Mouse (Mus musculus): ENCODE data around the gene Lgalsl. TPM values are rescaled to one million over a fixed set of nuclear protein-coding genes. Genes with fewer than 3 reads are reported as not detected.

Lgalsl gene
- polyA plus RNA-seq, 1 experiment from 2014 or later, result 39.7 TPM

GRCm38 (mm10) chr11:20858921-20859668 is 28.2 kb upstream of the Lgalsl start:
- Histone ChIP-seq H3K4me3 (replicated peaks) (0 out of 2 replicates have a peak overlapping the region, but pooled peaks have one; percentile 5), H3K27me3 (replicated peaks) (no peaks in the 10 kb centered on the region), H3K36me3 (no peaks in the 10 kb centered on the region), H3K9ac (no peak overlapping the region), H3K4me2 (replicated peaks) (peak overlapping the region; percentile 48), H3K27ac (peak overlapping the region; percentile 86), H3K4me1 (replicated peaks) (peaks cover 5% of the 10 kb centered on the region), H3K9me3 (no peaks in the 10 kb centered on the region)
- WGBS, result 15% methylated on average over 9 of the region's 9 CpGs
- peak; percentile 82 for ATAC-seq

- Histone ChIP-seq H3K9ac (no peak overlapping the region), H3K27ac (no peak overlapping the region), H3K36me3 (no peaks in the 10 kb centered on the region), H3K4me2 (replicated peaks) (no peak overlapping the region), H3K27me3 (replicated peaks) (no peaks in the 10 kb centered on the region), H3K9me3 (no peaks in the 10 kb centered on the region), H3K4me1 (replicated peaks) (peaks cover 5% of the 10 kb centered on the region), H3K4me3 (replicated peaks) (no peak overlapping the region)
- WGBS, result 90% methylated on average over 4 of the region's 4 CpGs
- no peak for ATAC-seq
Measured at GRCm38 (mm10) chr11:20857921-20858320, 27.1 kb upstream of the Lgalsl start.

- no peak overlapping the region for H3K4me3 ChIP-seq (replicated peaks)
- no peak overlapping the region for H3K9ac ChIP-seq
- no peak for ATAC-seq
- H3K36me3 ChIP-seq, result no peaks in the 10 kb centered on the region
- H3K9me3 ChIP-seq, result no peaks in the 10 kb centered on the region
- 86% methylated on average over 4 of the region's 4 CpGs for WGBS
- H3K4me1 ChIP-seq (replicated peaks), result peaks cover 5% of the 10 kb centered on the region
- no peak overlapping the region for H3K4me2 ChIP-seq (replicated peaks)
- H3K27me3 ChIP-seq (replicated peaks), result no peaks in the 10 kb centered on the region
- H3K27ac ChIP-seq, result no peak overlapping the region
Measured at GRCm38 (mm10) chr11:20854032-20854741, 23.3 kb upstream of the Lgalsl start.

GRCm38 (mm10) chr11:20850196-20850595 is 19.3 kb upstream of the Lgalsl start:
- no peak overlapping the region for H3K4me2 ChIP-seq (replicated peaks)
- no peak overlapping the region for H3K27ac ChIP-seq
- H3K27me3 ChIP-seq (replicated peaks), result no peaks in the 10 kb centered on the region
- no peak for ATAC-seq
- no peaks in the 10 kb centered on the region for H3K4me1 ChIP-seq (replicated peaks)
- 92% methylated on average over 1 of the region's 1 CpGs for WGBS
- no peak overlapping the region for H3K4me3 ChIP-seq (replicated peaks)
- no peaks in the 10 kb centered on the region for H3K9me3 ChIP-seq
- no peak overlapping the region for H3K9ac ChIP-seq
- H3K36me3 ChIP-seq, result no peaks in the 10 kb centered on the region

- no peak overlapping the region for H3K27ac ChIP-seq
- no peak overlapping the region for H3K4me2 ChIP-seq (replicated peaks)
- WGBS, result 66% methylated on average over 5 of the region's 5 CpGs
- H3K27me3 ChIP-seq (replicated peaks), result no peaks in the 10 kb centered on the region
- no peaks in the 10 kb centered on the region for H3K4me1 ChIP-seq (replicated peaks)
- ATAC-seq, result no peak
- H3K9ac ChIP-seq, result no peak overlapping the region
- no peak overlapping the region for H3K4me3 ChIP-seq (replicated peaks)
- no peaks in the 10 kb centered on the region for H3K9me3 ChIP-seq
- no peaks in the 10 kb centered on the region for H3K36me3 ChIP-seq
Measured at GRCm38 (mm10) chr11:20849403-20849802, 18.5 kb upstream of the Lgalsl start.

GRCm38 (mm10) chr11:20837366-20837765 is 6.5 kb upstream of the Lgalsl start:
- no peak overlapping the region for H3K4me3 ChIP-seq (replicated peaks)
- no peaks in the 10 kb centered on the region for H3K4me1 ChIP-seq (replicated peaks)
- no peaks in the 10 kb centered on the region for H3K9me3 ChIP-seq
- no peaks in the 10 kb centered on the region for H3K36me3 ChIP-seq
- H3K27ac ChIP-seq, result no peak overlapping the region
- H3K4me2 ChIP-seq (replicated peaks), result no peak overlapping the region
- no peaks in the 10 kb centered on the region for H3K27me3 ChIP-seq (replicated peaks)
- H3K9ac ChIP-seq, result no peak overlapping the region
- WGBS, result 82% methylated on average over 5 of the region's 5 CpGs
- no peak for ATAC-seq

GRCm38 (mm10) chr11:20831600-20832137 is 813 bp upstream of the Lgalsl start:
- no peaks in the 10 kb centered on the region for H3K27me3 ChIP-seq (replicated peaks)
- WGBS, result 19% methylated on average over 11 of the region's 11 CpGs
- peak; percentile 48 for ATAC-seq
- 0 out of 2 replicates have a peak, but pooled peaks cover 5% of the 10 kb centered on the region for H3K36me3 ChIP-seq
- H3K27ac ChIP-seq, result peak overlapping the region; percentile 91
- H3K4me2 ChIP-seq (replicated peaks), result peak overlapping the region; percentile 90
- H3K4me1 ChIP-seq (replicated peaks), result peaks cover 16% of the 10 kb centered on the region
- peak overlapping the region; percentile 93 for H3K9ac ChIP-seq
- peak overlapping the region; percentile 93 for H3K4me3 ChIP-seq (replicated peaks)
- no peaks in the 10 kb centered on the region for H3K9me3 ChIP-seq

- Histone ChIP-seq H3K4me2 (replicated peaks) (peak overlapping the region; percentile 90), H3K36me3 (peaks cover 11% of the 10 kb centered on the region; the same call in 1 of the 2 replicates), H3K9ac (peak overlapping the region; percentile 93), H3K27ac (peak overlapping the region; percentile 91), H3K4me1 (replicated peaks) (peaks cover 16% of the 10 kb centered on the region), H3K4me3 (replicated peaks) (peak overlapping the region; percentile 93), H3K9me3 (no peaks in the 10 kb centered on the region), H3K27me3 (replicated peaks) (no peaks in the 10 kb centered on the region)
- 10% methylated on average over 23 of the region's 23 CpGs for WGBS
- ATAC-seq, result peak; percentile 21
Measured at GRCm38 (mm10) chr11:20829993-20830685, 717 bp downstream of the Lgalsl start.

- no peaks in the 10 kb centered on the region for H3K27me3 ChIP-seq (replicated peaks)
- H3K4me3 ChIP-seq (replicated peaks), result 0 out of 2 replicates have a peak overlapping the region, but pooled peaks have one; percentile 93
- no peak overlapping the region for H3K27ac ChIP-seq
- peaks cover 11% of the 10 kb centered on the region; the same call in 1 of the 2 replicates for H3K36me3 ChIP-seq
- 37% methylated on average over 9 of the region's 9 CpGs for WGBS
- H3K4me1 ChIP-seq (replicated peaks), result peaks cover 16% of the 10 kb centered on the region
- peak overlapping the region; percentile 90 for H3K4me2 ChIP-seq (replicated peaks)
- ATAC-seq, result no peak
- H3K9ac ChIP-seq, result no peak overlapping the region
- no peaks in the 10 kb centered on the region for H3K9me3 ChIP-seq
Measured at GRCm38 (mm10) chr11:20829056-20829686, 1.7 kb downstream of the Lgalsl start.

- H3K9ac ChIP-seq, result no peak overlapping the region
- no peak overlapping the region for H3K4me2 ChIP-seq (replicated peaks)
- H3K9me3 ChIP-seq, result no peaks in the 10 kb centered on the region
- ATAC-seq, result no peak
- 0 out of 2 replicates have a peak, but pooled peaks cover under 1% of the 10 kb centered on the region for H3K4me1 ChIP-seq (replicated peaks)
- 84% methylated on average over 2 of the region's 2 CpGs for WGBS
- H3K4me3 ChIP-seq (replicated peaks), result no peak overlapping the region
- H3K27me3 ChIP-seq (replicated peaks), result no peaks in the 10 kb centered on the region
- H3K27ac ChIP-seq, result no peak overlapping the region
- H3K36me3 ChIP-seq, result peaks cover 11% of the 10 kb centered on the region; the same call in 1 of the 2 replicates
Measured at GRCm38 (mm10) chr11:20823961-20824360, 6.9 kb downstream of the Lgalsl start.

- no peak overlapping the region for H3K27ac ChIP-seq
- H3K36me3 ChIP-seq, result peaks cover 11% of the 10 kb centered on the region; the same call in 1 of the 2 replicates
- H3K4me1 ChIP-seq (replicated peaks), result no peaks in the 10 kb centered on the region
- no peaks in the 10 kb centered on the region for H3K9me3 ChIP-seq
- H3K4me3 ChIP-seq (replicated peaks), result no peak overlapping the region
- WGBS, result 80% methylated on average over 2 of the region's 2 CpGs
- no peak overlapping the region for H3K4me2 ChIP-seq (replicated peaks)
- no peaks in the 10 kb centered on the region for H3K27me3 ChIP-seq (replicated peaks)
- H3K9ac ChIP-seq, result no peak overlapping the region
- no peak for ATAC-seq
Measured at GRCm38 (mm10) chr11:20823301-20823700, 7.6 kb downstream of the Lgalsl start.

Data from intestine, embryonic 15.5 days (tissue).